Mouse (Mus musculus) heart, embryonic 12.5 days (tissue): ENCODE measurements around the gene Sdhd. TPM values are rescaled to one million over a fixed set of nuclear protein-coding genes. Genes with fewer than 3 reads are reported as not detected.
"Not testable (repeated sequence)": the region's sequence is repeated elsewhere in the genome, so short reads cannot be mapped to it uniquely, and the experiment has no call there.

ENCODE experiments used
- ATAC-seq: fragments of 200-750 bp; cut with Nextera tagmentation; 2 replicates; pipeline ENCODE4 v1.8.0; 2017; ENCODE audit warnings: moderate TSS enrichment, moderate library complexity; ENCODE audit not compliant: insufficient number of reproducible peaks, low FRiP score
- H3K27ac ChIP-seq: fragments of 300-500 bp; sonication (generic); 2 replicates; pipeline ENCODE4 v1.5.1; 2016; ENCODE audit warnings: mild to moderate bottlenecking, moderate library complexity; ENCODE audit not compliant: poor library complexity, severe bottlenecking
- H3K27me3 ChIP-seq: fragments of 300-500 bp; sonication (generic); replicated peaks from 2 replicates; pipeline ENCODE4 v1.6.1; 2016; ENCODE audit warnings: mild to moderate bottlenecking, moderate library complexity
- H3K36me3 ChIP-seq: fragments of 300-500 bp; sonication (generic); 2 replicates; pipeline ENCODE4 v1.6.1; 2016; ENCODE audit warnings: mild to moderate bottlenecking, moderate library complexity
- H3K4me1 ChIP-seq: fragments of 300-500 bp; sonication (generic); replicated peaks from 2 replicates; pipeline ENCODE4 v1.6.1; 2016; ENCODE audit warnings: mild to moderate bottlenecking
- H3K4me2 ChIP-seq: fragments of 300-500 bp; sonication (generic); 2 replicates; pipeline ENCODE4 v1.6.1; 2016; ENCODE audit warnings: mild to moderate bottlenecking, moderate library complexity
- H3K4me3 ChIP-seq: fragments of 300-500 bp; sonication (generic); 2 replicates; pipeline ENCODE4 v1.5.1; 2016; ENCODE audit warnings: mild to moderate bottlenecking
- H3K9ac ChIP-seq: fragments of 300-500 bp; sonication (generic); 2 replicates; pipeline ENCODE4 v1.6.1; 2016; ENCODE audit warnings: mild to moderate bottlenecking, moderate library complexity
- H3K9me3 ChIP-seq: fragments of 300-500 bp; sonication (generic); replicated peaks from 2 replicates; pipeline ENCODE4 v1.6.1; 2016; ENCODE audit warnings: mild to moderate bottlenecking, moderate library complexity
- WGBS: fragments of 180-500 bp; shearing (Covaris S2); methylation state at CpG from one replicate; pipeline ENCODE4 v1.1.7; 2016; 5-methylcytosine and 5-hydroxymethylcytosine counted together
- polyA plus RNA-seq: library from polyadenylated mRNA; unstranded; fragments of >200 nt; fragmentation: Nextera tagmentation; extraction: Ambion mirVana; gene quantifications from 2 replicates; pipeline ENCODE4 v1.2.1, GENCODE M21; 2016

Sdhd gene
- polyA plus RNA-seq, result 570 and 575 TPM in 2 replicates

- peak within 1 kb of the TSS; percentile 91 for H3K9ac ChIP-seq
- peak within 1 kb of the TSS; percentile 91 for H3K27ac ChIP-seq
- no peaks in the 10 kb centered on the region for H3K9me3 ChIP-seq
- H3K36me3 ChIP-seq, result peaks cover 49% of the 10 kb centered on the region
- WGBS, result under 1% methylated on average over 48 of the region's 48 CpGs
- H3K4me3 ChIP-seq, result peak within 1 kb of the TSS; percentile 91
- H3K27me3 ChIP-seq, result no peaks in the 10 kb centered on the region
- H3K4me2 ChIP-seq, result peak within 1 kb of the TSS; percentile 76
- H3K4me1 ChIP-seq, result peaks cover 37% of the 10 kb centered on the region
- peak; percentile 97 for ATAC-seq
Measured at GRCm38 (mm10) chr9:50603189-50603997, at the start of gene Sdhd, which contains the start of gene Timm8b. Gene Sdhd, minus strand, starts transcription at chr9:50603812. Gene Timm8b, plus strand, starts transcription at chr9:50603910.

DNA sequence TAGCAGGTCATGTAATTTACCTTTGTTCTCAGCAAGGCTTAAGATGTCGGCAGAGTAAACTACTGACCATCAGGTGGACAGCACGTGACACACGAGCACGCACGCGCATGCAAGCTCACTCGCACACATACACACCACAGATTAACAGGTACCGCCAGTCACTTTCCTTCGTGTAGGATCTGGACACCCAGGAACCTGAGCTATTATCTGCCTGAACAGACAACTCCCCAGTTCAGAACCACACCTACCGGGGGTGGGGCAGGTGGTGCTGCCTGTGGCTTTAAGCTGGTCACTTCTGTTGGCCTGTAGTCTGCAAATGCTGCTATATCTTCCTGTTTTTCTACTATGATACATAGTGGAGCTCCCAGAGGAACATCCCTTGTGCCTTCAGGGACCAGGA, 46.9 kb upstream of the Sdhd start:
- peak; percentile 67; the same call in 1 of the 2 replicates for ATAC-seq
- no peaks in the 10 kb centered on the region for H3K27me3 ChIP-seq
- no peak overlapping the region for H3K27ac ChIP-seq
- WGBS, result 83% methylated on average over 10 of the region's 10 CpGs
- peaks cover 91% of the 10 kb centered on the region for H3K36me3 ChIP-seq
- H3K9me3 ChIP-seq, result no peaks in the 10 kb centered on the region
- no peaks in the 10 kb centered on the region for H3K4me1 ChIP-seq
- H3K4me2 ChIP-seq, result no peak overlapping the region
- no peak overlapping the region for H3K9ac ChIP-seq
- H3K4me3 ChIP-seq, result no peak overlapping the region

DNA sequence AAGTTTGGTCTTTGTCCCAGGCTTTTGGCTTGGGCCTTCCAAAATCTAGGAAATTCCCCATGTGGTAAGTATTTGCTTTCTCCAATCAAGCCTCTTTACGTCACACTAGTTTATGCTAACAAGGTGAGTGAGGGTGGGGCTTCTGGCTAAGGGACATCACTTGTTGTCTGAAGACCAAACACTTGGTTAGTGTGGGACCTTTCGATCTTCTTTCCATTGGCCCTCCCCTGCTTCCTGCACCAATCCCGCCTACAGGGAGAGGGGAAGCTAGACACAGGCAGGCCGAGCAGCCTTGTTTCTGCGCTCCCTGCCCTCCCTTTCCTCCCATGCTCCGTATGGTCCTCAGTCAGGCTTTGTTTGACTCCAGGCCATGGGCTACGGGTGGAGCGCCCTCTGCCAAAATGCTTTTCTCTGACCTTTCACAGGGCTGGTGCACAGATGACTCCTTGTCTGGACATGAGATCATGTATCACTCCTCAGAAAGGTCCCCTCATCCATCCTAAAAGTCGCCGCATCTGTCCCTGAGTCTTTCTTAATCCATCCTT, 43.3 kb upstream of the Sdhd start:
- WGBS, result 79% methylated on average over 10 of the region's 10 CpGs
- H3K36me3 ChIP-seq, result peaks cover 91% of the 10 kb centered on the region

DNA sequence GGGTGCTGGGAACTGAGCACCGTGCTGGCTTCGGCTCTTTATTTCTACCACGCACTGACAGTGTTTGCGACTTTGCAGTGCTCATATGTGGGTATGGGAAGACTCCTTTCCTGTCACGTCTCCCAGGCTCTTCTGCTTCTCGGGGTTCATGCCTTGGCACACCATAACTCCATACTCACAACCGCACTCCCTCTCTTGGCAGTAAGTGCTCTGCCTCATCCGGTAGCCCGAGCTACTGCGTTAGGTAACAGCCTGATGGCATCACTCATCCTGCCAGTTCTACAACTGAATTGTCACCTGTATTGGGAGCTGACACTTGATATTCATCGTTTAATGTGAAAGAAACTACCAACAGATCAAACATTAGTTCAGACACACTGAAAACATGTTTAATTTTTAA, 30.7 kb upstream of the Sdhd start:
- Histone ChIP-seq H3K4me1 (no peaks in the 10 kb centered on the region), H3K27me3 (no peaks in the 10 kb centered on the region), H3K9me3 (no peaks in the 10 kb centered on the region), H3K36me3 (peaks cover 60% of the 10 kb centered on the region), H3K27ac (no peak overlapping the region), H3K4me3 (no peak overlapping the region), H3K9ac (no peak overlapping the region), H3K4me2 (no peak overlapping the region)
- WGBS, result 94% methylated on average over 11 of the region's 11 CpGs
- no peak for ATAC-seq

More for the DNA sequence above, 43.3 kb upstream of the Sdhd start:
- H3K4me1 ChIP-seq, result no peaks in the 10 kb centered on the region
- no peaks in the 10 kb centered on the region for H3K9me3 ChIP-seq
- H3K4me2 ChIP-seq, result no peak overlapping the region
- no peak overlapping the region for H3K9ac ChIP-seq
- ATAC-seq, result no peak
- no peak overlapping the region for H3K4me3 ChIP-seq
- H3K27me3 ChIP-seq, result no peaks in the 10 kb centered on the region
- H3K27ac ChIP-seq, result no peak overlapping the region

DNA sequence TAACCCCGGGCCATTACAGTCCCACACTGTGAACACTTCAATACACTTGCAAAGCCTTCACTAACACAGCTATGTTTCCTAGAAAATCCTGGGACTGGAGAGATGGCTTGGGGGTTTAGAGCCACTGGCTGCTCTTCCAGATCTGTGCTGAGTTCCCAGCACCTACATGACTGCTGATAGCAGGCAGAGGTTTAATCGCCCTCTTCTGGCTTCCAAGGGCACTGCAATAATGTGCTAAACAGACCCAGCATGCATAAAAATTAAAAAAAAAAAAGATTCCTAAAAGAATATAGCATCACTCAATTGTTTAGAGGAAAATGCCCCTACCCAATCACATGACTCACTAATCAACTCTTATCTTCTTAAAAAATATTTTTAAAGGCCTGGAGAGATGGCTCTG, 29.4 kb upstream of the Sdhd start:
- Histone ChIP-seq H3K4me2 (no peak overlapping the region), H3K27me3 (no peaks in the 10 kb centered on the region), H3K4me1 (no peaks in the 10 kb centered on the region), H3K27ac (no peak overlapping the region), H3K9ac (no peak overlapping the region), H3K4me3 (no peak overlapping the region), H3K36me3 (peaks cover 51% of the 10 kb centered on the region), H3K9me3 (no peaks in the 10 kb centered on the region)
- no peak for ATAC-seq
- WGBS, result 60% methylated on average over 2 of the region's 2 CpGs

DNA sequence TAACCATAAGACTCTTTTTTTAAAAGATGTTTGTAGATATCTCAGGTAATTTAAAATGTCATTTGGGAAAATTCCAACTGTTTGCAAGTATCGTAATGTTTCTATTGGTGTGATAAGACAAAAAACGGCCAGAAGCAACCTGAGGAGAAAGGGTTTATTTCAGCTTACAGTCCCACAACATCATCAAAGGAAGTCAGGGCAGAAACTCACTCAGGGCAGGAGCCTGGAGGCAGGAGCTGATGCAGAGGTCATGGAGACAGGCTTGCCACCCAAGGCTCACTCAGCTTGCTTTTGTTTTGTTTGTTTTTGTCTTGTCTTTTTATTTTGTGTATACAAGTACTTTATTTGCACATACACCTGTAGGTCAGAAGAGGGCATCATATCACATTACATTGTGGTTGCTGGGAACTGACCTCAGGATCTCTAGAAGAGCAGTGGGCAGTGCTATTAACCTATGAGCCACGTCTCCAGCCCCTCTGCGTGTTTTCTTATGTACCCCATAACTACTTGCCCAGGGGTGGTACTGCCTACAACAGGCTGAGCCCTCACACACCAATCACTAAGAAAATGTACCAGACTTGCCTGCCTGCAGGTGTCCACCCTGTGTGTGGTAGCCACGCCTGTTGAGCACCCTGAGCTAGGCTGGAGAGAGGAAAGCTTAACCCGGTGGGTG, 28.5 kb upstream of the Sdhd start:
- H3K9ac ChIP-seq, result no peak overlapping the region
- H3K4me1 ChIP-seq, result no peaks in the 10 kb centered on the region
- no peaks in the 10 kb centered on the region for H3K27me3 ChIP-seq
- 88% methylated on average over 6 of the region's 6 CpGs for WGBS
- no peak overlapping the region for H3K4me3 ChIP-seq
- ATAC-seq, result no peak; the same call in 1 of the 2 replicates
- no peak overlapping the region for H3K27ac ChIP-seq
- H3K36me3 ChIP-seq, result peaks cover 45% of the 10 kb centered on the region
- H3K9me3 ChIP-seq, result no peaks in the 10 kb centered on the region
- no peak overlapping the region for H3K4me2 ChIP-seq

DNA sequence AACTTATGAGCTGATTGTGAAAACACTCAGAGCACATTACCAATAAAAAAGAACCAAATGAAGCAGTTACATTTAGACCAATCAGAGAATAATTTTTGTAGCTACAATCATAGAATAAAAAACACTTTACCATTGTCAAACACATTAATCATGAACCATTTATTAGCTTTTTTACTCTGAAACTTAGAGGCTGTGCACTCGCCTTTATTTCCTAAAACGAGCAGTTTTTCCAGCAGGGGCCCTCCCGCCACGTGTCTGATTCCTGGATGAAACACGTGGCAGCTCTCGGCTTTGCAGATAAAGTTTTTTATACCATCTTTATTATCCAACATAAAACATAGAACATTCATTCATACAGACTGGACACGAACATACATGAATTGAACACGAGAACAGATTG, 27.3 kb upstream of the Sdhd start:
- not testable (repeated sequence) for ATAC-seq, H3K4me1 ChIP-seq, H3K9me3 ChIP-seq, H3K27ac ChIP-seq, H3K4me2 ChIP-seq, H3K4me3 ChIP-seq, H3K27me3 ChIP-seq, H3K9ac ChIP-seq
- peaks cover 33% of the 10 kb centered on the region for H3K36me3 ChIP-seq
- WGBS, result 90% methylated on average over 6 of the region's 8 CpGs

DNA sequence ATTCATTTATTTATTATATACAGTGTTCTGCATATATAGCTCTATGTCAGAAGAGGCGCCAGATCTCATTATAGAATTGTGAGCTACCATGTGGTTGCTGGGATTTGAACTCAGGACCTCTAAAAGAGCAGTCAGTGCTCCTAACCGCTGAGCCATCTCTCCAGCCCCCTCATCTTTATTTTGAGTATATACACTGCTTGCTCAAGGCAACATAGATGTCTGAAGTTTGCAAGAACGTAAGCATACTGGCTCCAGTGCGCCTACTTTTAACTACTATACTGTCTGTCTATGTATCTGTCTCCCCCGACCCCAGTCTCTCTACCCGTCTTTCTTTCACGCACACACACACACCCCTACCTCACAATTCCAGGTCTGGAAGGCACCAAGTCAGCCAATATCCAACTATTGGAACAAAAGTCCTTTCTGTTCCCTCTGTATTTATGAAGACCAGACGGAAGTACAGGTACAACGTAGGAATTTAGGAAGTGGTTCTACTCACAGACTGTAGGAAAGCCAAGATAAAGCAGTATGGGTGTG, 14.2 kb upstream of the Sdhd start:
- Histone ChIP-seq H3K9ac (no peak overlapping the region), H3K4me3 (peak overlapping the region; percentile 85), H3K4me1 (peaks cover 8% of the 10 kb centered on the region), H3K27ac (no peak overlapping the region), H3K9me3 (no peaks in the 10 kb centered on the region), H3K27me3 (no peaks in the 10 kb centered on the region), H3K36me3 (peaks cover 21% of the 10 kb centered on the region), H3K4me2 (peak overlapping the region; percentile 55)
- WGBS, result 55% methylated on average over 9 of the region's 9 CpGs
- no peak for ATAC-seq

- H3K27me3 ChIP-seq, result no peaks in the 10 kb centered on the region
- peak; percentile 91 for ATAC-seq
- no peaks in the 10 kb centered on the region for H3K9me3 ChIP-seq
- H3K4me1 ChIP-seq, result peaks cover 8% of the 10 kb centered on the region
- peak within 1 kb of the TSS; percentile 82 for H3K4me2 ChIP-seq
- WGBS, result under 1% methylated on average over 80 of the region's 81 CpGs
- H3K9ac ChIP-seq, result peak within 1 kb of the TSS; percentile 91
- peaks cover 30% of the 10 kb centered on the region for H3K36me3 ChIP-seq
- peak within 1 kb of the TSS; percentile 92 for H3K27ac ChIP-seq
- peak within 1 kb of the TSS; percentile 85 for H3K4me3 ChIP-seq
Measured at GRCm38 (mm10) chr9:50616766-50617603, 13.4 kb upstream of the Sdhd start, which contains the start of the genes Pih1d2 and Nkapd1. Gene Pih1d2, plus strand, starts transcription at chr9:50617321. Gene Nkapd1, minus strand, starts transcription at chr9:50617464.

- H3K4me2 ChIP-seq, result peak overlapping the region; percentile 82
- H3K4me3 ChIP-seq, result peak overlapping the region; percentile 85
- no peaks in the 10 kb centered on the region for H3K27me3 ChIP-seq
- peak overlapping the region; percentile 91 for H3K9ac ChIP-seq
- H3K27ac ChIP-seq, result peak overlapping the region; percentile 92; the same call in 1 of the 2 replicates
- H3K4me1 ChIP-seq, result peaks cover 8% of the 10 kb centered on the region
- H3K36me3 ChIP-seq, result peaks cover 37% of the 10 kb centered on the region
- no peaks in the 10 kb centered on the region for H3K9me3 ChIP-seq
- WGBS, result 38% methylated on average over 11 of the region's 11 CpGs
- ATAC-seq, result no peak
Measured at GRCm38 (mm10) chr9:50616161-50616560, 12.5 kb upstream of the Sdhd start.
